9 mouse cellular contexts compared by ENCODE assay signal in the genomic region with DNA sequence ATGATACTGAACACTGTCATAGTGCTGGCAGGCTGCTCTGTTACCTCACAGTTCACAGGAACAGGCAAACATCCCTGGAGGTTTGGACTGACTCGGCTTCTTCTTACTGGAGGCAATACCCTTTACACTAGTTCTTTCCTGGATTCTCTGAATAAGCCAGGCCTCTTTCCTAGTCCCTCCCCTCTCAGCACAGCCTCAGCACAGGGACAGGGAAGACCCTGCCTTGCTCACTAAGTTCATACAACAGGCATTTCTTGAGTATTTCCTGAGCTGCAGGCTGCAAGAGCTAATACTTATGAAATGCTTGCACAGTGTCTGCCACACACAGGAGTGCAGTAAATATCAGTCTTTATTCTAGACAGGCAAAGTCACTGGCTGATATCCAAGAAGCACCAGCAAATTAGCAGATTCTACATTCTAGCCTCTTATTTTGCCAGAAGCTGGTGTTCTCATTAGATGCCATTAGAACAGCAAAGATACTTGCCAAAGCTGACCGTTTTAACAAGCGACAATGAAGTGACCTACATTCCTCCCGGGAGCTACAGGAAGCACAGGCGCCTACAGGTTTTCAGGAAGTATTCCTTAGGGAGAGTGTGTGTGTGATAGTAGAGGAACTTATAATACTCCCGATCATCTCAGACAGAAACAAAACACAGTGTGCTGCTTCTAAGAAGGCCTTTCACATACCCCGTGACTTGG.
DNase-seq lines count a peak whose midpoint lies in the region; TF ChIP-seq lines count a peak whose summit lies in the region.
"Had no signal": no experiment of that assay in that cellular context is flagged by ENCODE, and none has a peak within 500 bp of the region (broad histone marks: within the 10 kb centered on the region; RNA-seq: fewer than 3 reads in every experiment).

No protein-coding gene starts in this region.

- H3K4me1 ChIP-seq in cortical plate, adult 2 months (ENCODE audit: control insufficient read depth, insufficient read depth, low read length) = peaks cover 7% of the 10 kb centered on the region

- peak overlapping the region; percentile 46 for H3K27ac ChIP-seq in cortical plate, adult 2 months (ENCODE audit: insufficient read depth, low read length)

- no peak for TF ChIP-seq CTCF in cortical plate, adult 2 months (IDR thresholded peaks at IDR 0.05; ENCODE audit: extremely low read depth, insufficient read depth, low read length)

- peak; percentile 11 for DNase-seq in adrenal gland, postnatal 10 days
- no peak for DNase-seq in adrenal gland, postnatal 4 days (ENCODE audit: low spot score in 2 of 2)
- DNase-seq in kidney, adult 9 months = peak; percentile 22
- no peak for DNase-seq in kidney, postnatal 10 days
- DNase-seq in left cerebral cortex, postnatal 14 days (ENCODE audit: low spot score in 2 of 2) = peak; percentile 24 to 67
- no peak for DNase-seq in urinary bladder, postnatal 4 days (ENCODE audit: low spot score in 2 of 2)
- DNase-seq in thymus, adult 18-20 months = no peak
- DNase-seq: right cerebral cortex, postnatal 25 days had no signal

- H3K4me3 ChIP-seq in cortical plate, adult 2 months (ENCODE audit: insufficient read depth, low read length) = no peak overlapping the region

- TF ChIP-seq POLR2A in cortical plate, adult 2 months (IDR thresholded peaks at IDR 0.05; ENCODE audit: extremely low read depth, insufficient read depth, low read length) = no peak

- intact Hi-C loops in left cerebral cortex, postnatal 14 days (cut with DNase I) = no loop called here

Comparison
In these comparisons a context has a peak if more than half of its experiments do, and no peak if none do; other contexts are left out.
1. DNase-seq: peak in adrenal gland, postnatal 10 days (single experiment), kidney, adult 9 months (single experiment) and left cerebral cortex, postnatal 14 days (2 of 2); none in adrenal gland, postnatal 4 days (0 of 2), kidney, postnatal 10 days (single experiment), urinary bladder, postnatal 4 days (0 of 2) and thymus, adult 18-20 months (0 of 2).